In genomic region chr9:78389981-78390380, GRCm38 (mm10) we compare ENCODE assay signal across 33 mouse cellular contexts. TPM values are rescaled to one million over a fixed set of nuclear protein-coding genes. Genes with fewer than 3 reads are reported as not detected.
A peak's percentile ranks its signal among the peaks of the same experiment; 100 is the strongest.
DNase-seq lines count a peak whose midpoint lies in the region; ATAC-seq lines count a peak whose summit lies in the region.
"Had no signal": no experiment of that assay in that cellular context is flagged by ENCODE, and none has a peak within 500 bp of the region (broad histone marks: within the 10 kb centered on the region; RNA-seq: fewer than 3 reads in every experiment).

No protein-coding gene starts in this region.

- H3K9me3 ChIP-seq in intestine, embryonic 16.5 days (ENCODE audit: control insufficient read depth, low read length), result no peaks in the 10 kb centered on the region
- H3K9me3 ChIP-seq: embryonic facial prominence, embryonic 13.5 days; forebrain, embryonic 15.5 days; heart, embryonic 15.5 days; limb, embryonic 15.5 days; liver, embryonic 15.5 days; midbrain, embryonic 15.5 days; neural tube, embryonic 12.5 days had no signal

- H3K27ac ChIP-seq in intestine, embryonic 16.5 days (ENCODE audit: low read length), result no peak overlapping the region
- H3K27ac ChIP-seq: embryonic facial prominence, embryonic 13.5 days; forebrain, embryonic 15.5 days; heart, adult 2 months; heart, embryonic 15.5 days; kidney, postnatal 0 days; limb, embryonic 15.5 days; liver, embryonic 15.5 days; midbrain, embryonic 15.5 days; neural tube, embryonic 12.5 days had no signal

- peaks cover 7% of the 10 kb centered on the region for H3K27me3 ChIP-seq in intestine, embryonic 16.5 days (replicated peaks; ENCODE audit: control insufficient read depth, insufficient read depth, low read length)

- peak; percentile 82 for DNase-seq in heart, adult 11 months
- no peak for DNase-seq in heart, postnatal 36 days
- DNase-seq in 3T3-L1 (ENCODE audit: low read depth, low spot score), result peak; percentile 2
- peak; percentile 68 for DNase-seq in R1 (ENCODE audit: low read depth, low spot score)
- no peak for DNase-seq in frontal cortex, postnatal 36 days (ENCODE audit: low spot score in 2 of 2)
- DNase-seq in gastrocnemius, postnatal 14 days, result no peak
- no peak for DNase-seq in heart, postnatal 25 days (ENCODE audit: low spot score)
- DNase-seq: adrenal gland, postnatal 36 days; B cell, adult 2 months; cerebellum, adult 11 months; cerebellum, adult 9-11 months; gastrocnemius, postnatal 10 days; heart, adult 2 months; kidney, adult 2 months; left cerebral cortex, postnatal 4 days; lung, postnatal 10 days; right cerebral cortex, postnatal 14 days had no signal

- H3K4me3 ChIP-seq in intestine, embryonic 16.5 days (ENCODE audit: low read length), result no peak overlapping the region
- H3K4me3 ChIP-seq: embryonic facial prominence, embryonic 13.5 days; forebrain, embryonic 15.5 days; heart, adult 2 months; heart, embryonic 15.5 days; limb, embryonic 15.5 days; liver, embryonic 15.5 days; megakaryocyte, embryonic 14.5 days; midbrain, embryonic 15.5 days; neural tube, embryonic 12.5 days had no signal

- no peak overlapping the region for H3K4me2 ChIP-seq in intestine, embryonic 16.5 days (ENCODE audit: low read depth, low read length)
- H3K4me2 ChIP-seq: embryonic facial prominence, embryonic 13.5 days; forebrain, embryonic 15.5 days; heart, embryonic 15.5 days; limb, embryonic 15.5 days; liver, embryonic 15.5 days; midbrain, embryonic 15.5 days; neural tube, embryonic 12.5 days had no signal

- peak; percentile 42; the same call in 1 of the 2 replicates for ATAC-seq in intestine, embryonic 16.5 days
- ATAC-seq: forebrain, embryonic 15.5 days; midbrain, embryonic 15.5 days had no signal

- H3K9ac ChIP-seq in intestine, embryonic 16.5 days (ENCODE audit: low read depth, low read length), result no peak overlapping the region
- H3K9ac ChIP-seq: embryonic facial prominence, embryonic 13.5 days; forebrain, embryonic 15.5 days; heart, embryonic 15.5 days; limb, embryonic 15.5 days; liver, embryonic 15.5 days; midbrain, embryonic 15.5 days; neural tube, embryonic 12.5 days had no signal

- 38% methylated on average over 5 of the region's 5 CpGs for WGBS in intestine, embryonic 16.5 days

- H3K4me1 ChIP-seq in intestine, embryonic 16.5 days (ENCODE audit: control insufficient read depth, insufficient read depth, low read length), result no peaks in the 10 kb centered on the region
- H3K4me1 ChIP-seq: embryonic facial prominence, embryonic 13.5 days; forebrain, embryonic 15.5 days; heart, embryonic 15.5 days; limb, embryonic 15.5 days; liver, embryonic 15.5 days; megakaryocyte, embryonic 14.5 days; midbrain, embryonic 15.5 days; neural tube, embryonic 12.5 days had no signal

- intact Hi-C loops in heart, postnatal 36 days (cut with DNase I), result no loop called here
- intact Hi-C loops in gastrocnemius, postnatal 14 days (cut with DNase I; ENCODE audit: low total_unique reads), result no loop called here
- intact Hi-C loops in heart, postnatal 25 days (cut with DNase I), result no loop called here

- no peaks in the 10 kb centered on the region for H3K36me3 ChIP-seq in intestine, embryonic 16.5 days (ENCODE audit: control insufficient read depth, insufficient read depth, low read length)
- H3K36me3 ChIP-seq: embryonic facial prominence, embryonic 13.5 days; forebrain, embryonic 15.5 days; heart, embryonic 15.5 days; limb, embryonic 15.5 days; liver, embryonic 15.5 days; midbrain, embryonic 15.5 days; neural tube, embryonic 12.5 days had no signal

RNA-seq across cellular contexts. Expression of gene Ddx43, which starts 5.6 kb away (rescaled TPM):
- total RNA-seq in heart, postnatal 36 days (2021), result not detected
- 0.13 and 0.28 TPM in 2 replicates for polyA plus RNA-seq in intestine, embryonic 16.5 days (2015; fragmentation: Nextera tagmentation; extraction: Ambion mirVana)
- total RNA-seq in gastrocnemius, postnatal 14 days (2021), result not detected
- not detected for total RNA-seq in heart, postnatal 25 days (2021)
- total RNA-seq: adrenal gland, adult 18-20 months; adrenal gland, postnatal 36 days; CH12.LX; gastrocnemius, postnatal 10 days; heart, adult 2 months had no signal
- polyA plus RNA-seq: heart, adult 2 months; kidney, adult 2 months; liver, embryonic 15.5 days had no signal

RNA-seq across cellular contexts. Expression of gene Ooep, which starts 11.5 kb away (rescaled TPM):
- total RNA-seq in heart, postnatal 36 days (2021), result not detected
- 0.26 and 0.39 TPM in 2 replicates for polyA plus RNA-seq in intestine, embryonic 16.5 days (2015; fragmentation: Nextera tagmentation; extraction: Ambion mirVana)
- total RNA-seq in gastrocnemius, postnatal 14 days (2021), result under 1 TPM in 1 of 2 experiments, not detected in 1; 0.11 TPM
- not detected for total RNA-seq in heart, postnatal 25 days (2021)
- total RNA-seq: adrenal gland, adult 18-20 months; adrenal gland, postnatal 36 days; CH12.LX; heart, adult 2 months; left cerebral cortex, adult 8-10 months had no signal
- polyA plus RNA-seq: heart, adult 2 months had no signal

RNA-seq across cellular contexts. Expression of gene Dppa5a, which starts 22.0 kb away (rescaled TPM):
- total RNA-seq in heart, postnatal 36 days (2021), result not detected
- not detected in 2 replicates for polyA plus RNA-seq in intestine, embryonic 16.5 days (2015; fragmentation: Nextera tagmentation; extraction: Ambion mirVana)
- not detected for total RNA-seq in gastrocnemius, postnatal 14 days (2021)
- total RNA-seq in heart, postnatal 25 days (2021), result not detected
- total RNA-seq: adrenal gland, adult 18-20 months; adrenal gland, postnatal 36 days; CH12.LX; gastrocnemius, postnatal 10 days; heart, adult 2 months; layer of hippocampus, postnatal 10 days had no signal
- polyA plus RNA-seq: cortical plate, adult 2 months; heart, adult 2 months; heart, embryonic 15.5 days; kidney, adult 2 months; liver, embryonic 15.5 days; neural tube, embryonic 12.5 days had no signal

RNA-seq across cellular contexts. Expression of gene Gsta2, which starts 34.4 kb away (rescaled TPM):
- total RNA-seq in heart, postnatal 36 days (2021), result under 1 TPM in 1 of 2 experiments, not detected in 1; 0.46 TPM
- polyA plus RNA-seq in intestine, embryonic 16.5 days (2015; fragmentation: Nextera tagmentation; extraction: Ambion mirVana), result 77.3 and 89.5 TPM in 2 replicates
- total RNA-seq in gastrocnemius, postnatal 14 days (2021), result not detected
- 1 to 10 TPM in 1 of 2 experiments, under 1 TPM in 1; 0.45 to 1.2 TPM for total RNA-seq in heart, postnatal 25 days (2021)
- total RNA-seq: CH12.LX; gastrocnemius, postnatal 10 days; layer of hippocampus, postnatal 10 days; left cerebral cortex, adult 8-10 months; left cerebral cortex, postnatal 4 days had no signal
- polyA plus RNA-seq: forebrain, embryonic 15.5 days; heart, embryonic 15.5 days; hindbrain, embryonic 11.5 days; midbrain, embryonic 15.5 days; neural tube, embryonic 12.5 days had no signal

RNA-seq across cellular contexts. Expression of gene Cgas, which starts 53.1 kb away (rescaled TPM):
- total RNA-seq in heart, postnatal 36 days (2021), result under 1 TPM; 0.54 to 0.56 TPM
- polyA plus RNA-seq in intestine, embryonic 16.5 days (2015; fragmentation: Nextera tagmentation; extraction: Ambion mirVana), result 1.6 and 1.9 TPM in 2 replicates
- total RNA-seq in gastrocnemius, postnatal 14 days (2021), result under 1 TPM; 0.29 to 0.31 TPM
- under 1 TPM; 0.45 to 0.55 TPM for total RNA-seq in heart, postnatal 25 days (2021)
- total RNA-seq: CH12.LX had no signal

Comparison
In these comparisons a context has a peak if more than half of its experiments do, and no peak if none do; other contexts are left out.
1. DNase-seq: peak in heart, adult 11 months (single experiment), 3T3-L1 (single experiment) and R1 (single experiment); none in heart, postnatal 36 days (0 of 2), frontal cortex, postnatal 36 days (0 of 2), gastrocnemius, postnatal 14 days (single experiment) and heart, postnatal 25 days (single experiment).